Mouse (Mus musculus): ENCODE results near the gene Gm28635. TPM values are rescaled to one million over a fixed set of nuclear protein-coding genes. Genes with fewer than 3 reads are reported as not detected.

Gm28635 gene
- polyA plus RNA-seq (2014; fragmentation: Illumina TruSeq; extraction: RNeasy Lipid Tissue Mini Kit (QIAGEN cat#74804); ENCODE audit: low read depth, low replicate concordance): not detected

GRCm38 (mm10) chr2:84677968-84678880 is at the start of gene Gm28635, which contains the start of gene Med19:
Gene Gm28635, minus strand, starts transcription at chr2:84678041.
Gene Med19, plus strand, starts transcription at chr2:84678402.

GRCm38 (mm10) chr2:84727172-84727858 is 49.5 kb upstream of the Gm28635 start, which contains the start of gene Clp1:
Gene Clp1, minus strand, starts transcription at chr2:84727350.

GRCm38 (mm10) chr2:84714811-84715561 is 37.1 kb upstream of the Gm28635 start, which contains the start of gene Zdhhc5:
Gene Zdhhc5, minus strand, starts transcription at chr2:84715180.

GRCm38 (mm10) chr2:84679016-84679415 is 1.2 kb upstream of the Gm28635 start, which contains the start of gene Tmx2:
Gene Tmx2, minus strand, starts transcription at chr2:84679140.

GRCm38 (mm10) chr2:84670569-84670933 is 7.3 kb downstream of the Gm28635 start, which contains the start of gene Selenoh:
Gene Selenoh, minus strand, starts transcription at chr2:84670770.

GRCm38 (mm10) chr2:84658806-84659205 is 19.0 kb downstream of the Gm28635 start, which contains the start of gene Btbd18:
Gene Btbd18, plus strand, starts transcription at chr2:84659079.

GRCm38 (mm10) chr2:84650464-84651195 is 27.2 kb downstream of the Gm28635 start, which contains the start of gene Ctnnd1:
Gene Ctnnd1, minus strand, starts transcription at chr2:84650765.

Other genes with a start within 250 kb of the Gm28635 start
- gene Tfpi, start 201.3 kb downstream of the Gm28635 start, polyA plus RNA-seq (2014; fragmentation: Illumina TruSeq; extraction: RNeasy Lipid Tissue Mini Kit (QIAGEN cat#74804); ENCODE audit: low read depth, low replicate concordance): 22.1 TPM
- gene Ctnnd1, start 27.3 kb downstream of the Gm28635 start, polyA plus RNA-seq (2014; fragmentation: Illumina TruSeq; extraction: RNeasy Lipid Tissue Mini Kit (QIAGEN cat#74804); ENCODE audit: low read depth, low replicate concordance): 89.6 TPM
- not detected for gene Btbd18, start 19.0 kb downstream of the Gm28635 start, polyA plus RNA-seq (2014; fragmentation: Illumina TruSeq; extraction: RNeasy Lipid Tissue Mini Kit (QIAGEN cat#74804); ENCODE audit: low read depth, low replicate concordance)
- gene Selenoh, start 7.3 kb downstream of the Gm28635 start, polyA plus RNA-seq (2014; fragmentation: Illumina TruSeq; extraction: RNeasy Lipid Tissue Mini Kit (QIAGEN cat#74804); ENCODE audit: low read depth, low replicate concordance): 38.3 TPM
- 27.6 TPM for gene Med19, start 361 bp upstream of the Gm28635 start, polyA plus RNA-seq (2014; fragmentation: Illumina TruSeq; extraction: RNeasy Lipid Tissue Mini Kit (QIAGEN cat#74804); ENCODE audit: low read depth, low replicate concordance)
- 86.7 TPM for gene Tmx2, start 1.1 kb upstream of the Gm28635 start, polyA plus RNA-seq (2014; fragmentation: Illumina TruSeq; extraction: RNeasy Lipid Tissue Mini Kit (QIAGEN cat#74804); ENCODE audit: low read depth, low replicate concordance)
- gene Zdhhc5, start 37.1 kb upstream of the Gm28635 start, polyA plus RNA-seq (2014; fragmentation: Illumina TruSeq; extraction: RNeasy Lipid Tissue Mini Kit (QIAGEN cat#74804); ENCODE audit: low read depth, low replicate concordance): 52.8 TPM
- gene Clp1, start 49.3 kb upstream of the Gm28635 start, polyA plus RNA-seq (2014; fragmentation: Illumina TruSeq; extraction: RNeasy Lipid Tissue Mini Kit (QIAGEN cat#74804); ENCODE audit: low read depth, low replicate concordance): 16.6 TPM
- 2.2 TPM for gene Ypel4, start 56.0 kb upstream of the Gm28635 start, polyA plus RNA-seq (2014; fragmentation: Illumina TruSeq; extraction: RNeasy Lipid Tissue Mini Kit (QIAGEN cat#74804); ENCODE audit: low read depth, low replicate concordance)
- gene Gm19426, start 65.6 kb upstream of the Gm28635 start, polyA plus RNA-seq (2014; fragmentation: Illumina TruSeq; extraction: RNeasy Lipid Tissue Mini Kit (QIAGEN cat#74804); ENCODE audit: low read depth, low replicate concordance): 4.8 TPM
- gene Serping1, start 97.4 kb upstream of the Gm28635 start, polyA plus RNA-seq (2014; fragmentation: Illumina TruSeq; extraction: RNeasy Lipid Tissue Mini Kit (QIAGEN cat#74804); ENCODE audit: low read depth, low replicate concordance): 379 TPM
- 23.1 TPM for gene Ube2l6, start 120.8 kb upstream of the Gm28635 start, polyA plus RNA-seq (2014; fragmentation: Illumina TruSeq; extraction: RNeasy Lipid Tissue Mini Kit (QIAGEN cat#74804); ENCODE audit: low read depth, low replicate concordance)
- 0.29 TPM for gene Smtnl1, start 144.6 kb upstream of the Gm28635 start, polyA plus RNA-seq (2014; fragmentation: Illumina TruSeq; extraction: RNeasy Lipid Tissue Mini Kit (QIAGEN cat#74804); ENCODE audit: low read depth, low replicate concordance)
- gene Timm10, start 149.0 kb upstream of the Gm28635 start, polyA plus RNA-seq (2014; fragmentation: Illumina TruSeq; extraction: RNeasy Lipid Tissue Mini Kit (QIAGEN cat#74804); ENCODE audit: low read depth, low replicate concordance): 27.3 TPM
- 23.5 TPM for gene Slc43a1, start 160.8 kb upstream of the Gm28635 start, polyA plus RNA-seq (2014; fragmentation: Illumina TruSeq; extraction: RNeasy Lipid Tissue Mini Kit (QIAGEN cat#74804); ENCODE audit: low read depth, low replicate concordance)
- 1.9 TPM for gene Rtn4rl2, start 208.7 kb upstream of the Gm28635 start, polyA plus RNA-seq (2014; fragmentation: Illumina TruSeq; extraction: RNeasy Lipid Tissue Mini Kit (QIAGEN cat#74804); ENCODE audit: low read depth, low replicate concordance)

Data from adipose tissue, adult 10 weeks (tissue).